Mouse (Mus musculus) fat pad, adult 2 months (tissue): ENCODE measurements around the gene Eif3k.

ENCODE experiments used
- DNase-seq: peaks from one replicate; pipeline ENCODE4 v3.0.0-alpha.2; 2011; ENCODE audit warnings: low read depth, low spot score; ENCODE audit errors: extremely low read depth

Eif3k gene

GRCm38 (mm10) chr7:28941129-28941528 lies 40.5 kb downstream of the Eif3k start:
- DNase-seq: no peak

- peak; percentile 88 for DNase-seq
Observed at GRCm38 (mm10) chr7:28939418-28940183, 42.1 kb downstream of the Eif3k start.

GRCm38 (mm10) chr7:28938654-28939053 lies 43.0 kb downstream of the Eif3k start:
- DNase-seq: peak; percentile 94

- DNase-seq: no peak
Observed at GRCm38 (mm10) chr7:28936787-28937186, 44.9 kb downstream of the Eif3k start.

GRCm38 (mm10) chr7:28933825-28934224 lies 47.8 kb downstream of the Eif3k start:
- no peak for DNase-seq

GRCm38 (mm10) chr7:28932421-28933041 lies 49.1 kb downstream of the Eif3k start:
- DNase-seq: no peak

- no peak for DNase-seq
Observed at GRCm38 (mm10) chr7:28931695-28932039, 50.0 kb downstream of the Eif3k start.

GRCm38 (mm10) chr7:28931032-28931694 lies 50.5 kb downstream of the Eif3k start:
- peak; percentile 94 for DNase-seq

- no peak for DNase-seq
Observed at GRCm38 (mm10) chr7:28930320-28931031, 51.2 kb downstream of the Eif3k start.

- no peak for DNase-seq
Observed at GRCm38 (mm10) chr7:28929381-28929780, 52.3 kb downstream of the Eif3k start.

GRCm38 (mm10) chr7:28926172-28926571 lies 55.5 kb downstream of the Eif3k start:
- no peak for DNase-seq

GRCm38 (mm10) chr7:28925317-28925716 lies 56.3 kb downstream of the Eif3k start:
- DNase-seq: no peak

GRCm38 (mm10) chr7:28924802-28925201 lies 56.9 kb downstream of the Eif3k start:
- no peak for DNase-seq

- no peak for DNase-seq
Observed at GRCm38 (mm10) chr7:28923865-28924291, 57.8 kb downstream of the Eif3k start.

GRCm38 (mm10) chr7:28922606-28923005 lies 59.1 kb downstream of the Eif3k start:
- no peak for DNase-seq

GRCm38 (mm10) chr7:28921722-28922465 lies 59.8 kb downstream of the Eif3k start:
- DNase-seq: no peak
